ENCODE assay signal across 9 mouse cellular contexts in genomic region chr19:16903106-16903505, GRCm38 (mm10). TPM values are rescaled to one million over a fixed set of nuclear protein-coding genes. Genes with fewer than 3 reads are reported as not detected.
DNase-seq lines count a peak whose midpoint lies in the region; ATAC-seq and TF ChIP-seq lines count a peak whose summit lies in the region.
"Had no signal": no experiment of that assay in that cellular context is flagged by ENCODE, and none has a peak within 500 bp of the region (broad histone marks: within the 10 kb centered on the region; RNA-seq: fewer than 3 reads in every experiment).

No protein-coding gene starts in this region.

- no peaks in the 10 kb centered on the region for H3K36me3 ChIP-seq in intestine, postnatal 0 days (ENCODE audit: control insufficient read depth, insufficient read depth)
- H3K36me3 ChIP-seq in intestine, embryonic 15.5 days = no peaks in the 10 kb centered on the region
- H3K36me3 ChIP-seq in C2C12 (ENCODE audit: control insufficient read depth, insufficient read depth) = no peaks in the 10 kb centered on the region
- H3K36me3 ChIP-seq in forebrain, embryonic 16.5 days (ENCODE audit: control insufficient read depth, insufficient read depth) = no peaks in the 10 kb centered on the region
- no peaks in the 10 kb centered on the region for H3K36me3 ChIP-seq in embryonic facial prominence, embryonic 10.5 days (replicated peaks)
- H3K36me3 ChIP-seq: neural tube, embryonic 12.5 days had no signal

- no peaks in the 10 kb centered on the region for H3K4me1 ChIP-seq in intestine, postnatal 0 days (replicated peaks; ENCODE audit: control insufficient read depth, insufficient read depth, low read length)
- no peaks in the 10 kb centered on the region for H3K4me1 ChIP-seq in intestine, embryonic 15.5 days (replicated peaks)
- H3K4me1 ChIP-seq in forebrain, embryonic 16.5 days (replicated peaks; ENCODE audit: control insufficient read depth, insufficient read depth, low read length) = no peaks in the 10 kb centered on the region
- H3K4me1 ChIP-seq in embryonic facial prominence, embryonic 10.5 days = no peaks in the 10 kb centered on the region
- H3K4me1 ChIP-seq: neural tube, embryonic 12.5 days had no signal

- no peak overlapping the region for H3K27ac ChIP-seq in intestine, postnatal 0 days (ENCODE audit: low read depth, low read length)
- no peak overlapping the region for H3K27ac ChIP-seq in intestine, embryonic 15.5 days
- no peak overlapping the region for H3K27ac ChIP-seq in forebrain, embryonic 16.5 days (ENCODE audit: low read length)
- no peak overlapping the region for H3K27ac ChIP-seq in embryonic facial prominence, embryonic 10.5 days (replicated peaks)
- H3K27ac ChIP-seq: neural tube, embryonic 12.5 days had no signal

- no peaks in the 10 kb centered on the region for H3K9me3 ChIP-seq in intestine, postnatal 0 days (ENCODE audit: control insufficient read depth)
- H3K9me3 ChIP-seq in intestine, embryonic 15.5 days = no peaks in the 10 kb centered on the region
- H3K9me3 ChIP-seq in forebrain, embryonic 16.5 days (ENCODE audit: control insufficient read depth, low read length) = no peaks in the 10 kb centered on the region
- H3K9me3 ChIP-seq in embryonic facial prominence, embryonic 10.5 days = peaks cover 2% of the 10 kb centered on the region; the same call in 1 of the 2 replicates
- H3K9me3 ChIP-seq: neural tube, embryonic 12.5 days had no signal

- no peak overlapping the region for H3K4me3 ChIP-seq in intestine, postnatal 0 days (ENCODE audit: low read depth, low read length)
- no peak overlapping the region for H3K4me3 ChIP-seq in intestine, embryonic 15.5 days (replicated peaks)
- no peak overlapping the region for H3K4me3 ChIP-seq in C2C12 (ENCODE audit: insufficient read depth, poor library complexity, severe bottlenecking)
- H3K4me3 ChIP-seq in forebrain, embryonic 16.5 days (replicated peaks; ENCODE audit: low read length) = no peak overlapping the region
- H3K4me3 ChIP-seq in embryonic facial prominence, embryonic 10.5 days = no peak overlapping the region
- H3K4me3 ChIP-seq: neural tube, embryonic 12.5 days had no signal

- no peaks in the 10 kb centered on the region for H3K79me2 ChIP-seq in C2C12 (ENCODE audit: control insufficient read depth, insufficient read depth)

- peak; percentile 60 for DNase-seq in adrenal gland, adult 2 months
- DNase-seq in kidney, postnatal 25 days = peak; percentile 41 to 47
- DNase-seq in embryonic facial prominence, embryonic 10.5 days (ENCODE audit: low spot score) = no peak
- DNase-seq in right cerebral cortex, postnatal 36 days (ENCODE audit: low spot score in 2 of 2) = no peak

- 69% methylated on average over 2 of the region's 2 CpGs for WGBS in intestine, postnatal 0 days
- WGBS in intestine, embryonic 15.5 days = 74% methylated on average over 2 of the region's 2 CpGs
- WGBS in forebrain, embryonic 16.5 days = 89% methylated on average over 2 of the region's 2 CpGs
- 77% methylated on average over 2 of the region's 2 CpGs for WGBS in embryonic facial prominence, embryonic 10.5 days

- no peaks in the 10 kb centered on the region for H3K79me3 ChIP-seq in C2C12 (ENCODE audit: low read depth)

- H3K4me2 ChIP-seq in intestine, postnatal 0 days (replicated peaks; ENCODE audit: low read depth) = no peak overlapping the region
- no peak overlapping the region for H3K4me2 ChIP-seq in intestine, embryonic 15.5 days (replicated peaks)
- no peak overlapping the region for H3K4me2 ChIP-seq in forebrain, embryonic 16.5 days (ENCODE audit: low read length)
- H3K4me2 ChIP-seq: neural tube, embryonic 12.5 days had no signal

- H3K27me3 ChIP-seq in intestine, postnatal 0 days (replicated peaks; ENCODE audit: control insufficient read depth, insufficient read depth, low read length) = no peaks in the 10 kb centered on the region
- H3K27me3 ChIP-seq in intestine, embryonic 15.5 days (replicated peaks) = no peaks in the 10 kb centered on the region
- no peaks in the 10 kb centered on the region for H3K27me3 ChIP-seq in C2C12 (ENCODE audit: control insufficient read depth, insufficient read depth, insufficient read length)
- no peaks in the 10 kb centered on the region for H3K27me3 ChIP-seq in forebrain, embryonic 16.5 days (replicated peaks; ENCODE audit: control insufficient read depth, insufficient read depth, low read length)
- H3K27me3 ChIP-seq in embryonic facial prominence, embryonic 10.5 days (replicated peaks; ENCODE audit: low read depth, poor library complexity, severe bottlenecking) = no peaks in the 10 kb centered on the region
- H3K27me3 ChIP-seq: neural tube, embryonic 12.5 days had no signal

- ATAC-seq in intestine, postnatal 0 days = no peak
- ATAC-seq in intestine, embryonic 15.5 days = no peak
- no peak for ATAC-seq in forebrain, embryonic 16.5 days

- no peak overlapping the region for H3K9ac ChIP-seq in intestine, postnatal 0 days (ENCODE audit: low read depth, low read length)
- no peak overlapping the region for H3K9ac ChIP-seq in intestine, embryonic 15.5 days
- no peak overlapping the region for H3K9ac ChIP-seq in forebrain, embryonic 16.5 days (replicated peaks; ENCODE audit: low read depth, low read length)
- H3K9ac ChIP-seq: neural tube, embryonic 12.5 days had no signal

- H3ac ChIP-seq in C2C12 (ENCODE audit: control insufficient read depth, insufficient read length, low read depth) = no peak overlapping the region

- peak; percentile 51 for TF ChIP-seq CTCF in intestine, postnatal 0 days (IDR thresholded peaks at IDR 0.05; ENCODE audit: low read depth)
- TF ChIP-seq CTCF in C2C12 (IDR thresholded peaks at IDR 0.05; ENCODE audit: control insufficient read depth, insufficient read depth, insufficient read length) = peak; percentile 42

TF ChIP-seq in C2C12, 6 proteins besides CTCF, POLR2A, EP300 and RAD21:
- TF ChIP-seq MYOG (IDR thresholded peaks at IDR 0.05; ENCODE audit: control insufficient read depth, extremely low read depth, insufficient read length) (no peak), CEBPB (IDR thresholded peaks at IDR 0.05; ENCODE audit: low read depth) (no peak), MYOD1 (IDR thresholded peaks at IDR 0.05; ENCODE audit: control insufficient read depth, insufficient read length, low read depth) (no peak), MAX (IDR thresholded peaks at IDR 0.05) (no peak), FOSL1 (IDR thresholded peaks at IDR 0.05; ENCODE audit: insufficient read depth, low read length, poor library complexity, severe bottlenecking) (no peak), USF1 (IDR thresholded peaks at IDR 0.05; ENCODE audit: low read depth) (no peak)
TF ChIP-seq in C2C12: peak in this region for 0.

RNA-seq across cellular contexts. Expression of gene Foxb2, which starts 29.5 kb away (rescaled TPM):
- not detected in 2 replicates for polyA plus RNA-seq in intestine, postnatal 0 days (2015; fragmentation: Nextera tagmentation; extraction: Ambion mirVana)
- not detected in 2 replicates for polyA plus RNA-seq in intestine, embryonic 15.5 days (2015; fragmentation: Nextera tagmentation; extraction: Ambion mirVana)
- polyA plus RNA-seq in C2C12 (2012; fragmentation: generic; extraction: Trizol) = not detected
- not detected for total RNA-seq in adrenal gland, adult 2 months (2021)
- not detected in 2 replicates for polyA plus RNA-seq in adrenal gland, adult 2 months (2012; rRNA removed)
- polyA plus RNA-seq in forebrain, embryonic 16.5 days (2015; fragmentation: Nextera tagmentation; extraction: Ambion mirVana) = 0.32 TPM in 1 of 2 replicates, not detected in the other
- polyA plus RNA-seq in embryonic facial prominence, embryonic 10.5 days (2016; fragmentation: Nextera tagmentation; extraction: Ambion mirVana) = 0.16 TPM in 1 of 2 replicates, not detected in the other

RNA-seq across cellular contexts. Expression of gene Prune2, which starts 52.8 kb away (rescaled TPM):
- polyA plus RNA-seq in intestine, postnatal 0 days (2015; fragmentation: Nextera tagmentation; extraction: Ambion mirVana) = 1.1 and 1.4 TPM in 2 replicates
- 1.8 and 2.3 TPM in 2 replicates for polyA plus RNA-seq in intestine, embryonic 15.5 days (2015; fragmentation: Nextera tagmentation; extraction: Ambion mirVana)
- polyA plus RNA-seq in C2C12 (2012; fragmentation: generic; extraction: Trizol) = 17.0 TPM
- 10 to 100 TPM; 17.7 to 33.7 TPM for total RNA-seq in adrenal gland, adult 2 months (2021)
- polyA plus RNA-seq in adrenal gland, adult 2 months (2012; rRNA removed) = 0.87 and 1.6 TPM in 2 replicates
- 3.4 and 4.1 TPM in 2 replicates for polyA plus RNA-seq in forebrain, embryonic 16.5 days (2015; fragmentation: Nextera tagmentation; extraction: Ambion mirVana)
- polyA plus RNA-seq in embryonic facial prominence, embryonic 10.5 days (2016; fragmentation: Nextera tagmentation; extraction: Ambion mirVana) = 1.0 and 1.9 TPM in 2 replicates

Comparison
In these comparisons a context has a peak if more than half of its experiments do, and no peak if none do; other contexts are left out.
1. DNase-seq: peak in adrenal gland, adult 2 months (single experiment) and kidney, postnatal 25 days (2 of 2); none in embryonic facial prominence, embryonic 10.5 days (single experiment) and right cerebral cortex, postnatal 36 days (0 of 2).